Mouse (Mus musculus): ENCODE data around the gene Smco3.

Smco3 gene

GRCm38 (mm10) chr6:136789391-136789971 lies 45.8 kb downstream of the Smco3 start:
- in situ Hi-C loops (cut with MboI; ENCODE audit: unreplicated experiment in 2 of 2): no loop called here

GRCm38 (mm10) chr6:136782761-136783160 lies 52.5 kb downstream of the Smco3 start:
- in situ Hi-C loops (cut with MboI; ENCODE audit: unreplicated experiment in 2 of 2): no loop called here

GRCm38 (mm10) chr6:136782146-136782545 lies 53.1 kb downstream of the Smco3 start:
- in situ Hi-C loops (cut with MboI; ENCODE audit: unreplicated experiment in 2 of 2): no loop called here

GRCm38 (mm10) chr6:136781377-136781986 lies 53.8 kb downstream of the Smco3 start, which contains the start of gene Gucy2c:
Gene Gucy2c, minus strand, starts transcription at chr6:136781765.
- in situ Hi-C loops (cut with MboI; ENCODE audit: unreplicated experiment in 2 of 2): no loop called here
